Mouse (Mus musculus) heart, adult 9 months (tissue): Measurements from ENCODE around the gene Il10.

Experiments
- DNase-seq, 2 experiments: peaks; one replicate each; pipeline ENCODE4 v3.0.0; 2022; ENCODE audit warnings: low spot score in 2 of 2

Il10 gene

DNA sequence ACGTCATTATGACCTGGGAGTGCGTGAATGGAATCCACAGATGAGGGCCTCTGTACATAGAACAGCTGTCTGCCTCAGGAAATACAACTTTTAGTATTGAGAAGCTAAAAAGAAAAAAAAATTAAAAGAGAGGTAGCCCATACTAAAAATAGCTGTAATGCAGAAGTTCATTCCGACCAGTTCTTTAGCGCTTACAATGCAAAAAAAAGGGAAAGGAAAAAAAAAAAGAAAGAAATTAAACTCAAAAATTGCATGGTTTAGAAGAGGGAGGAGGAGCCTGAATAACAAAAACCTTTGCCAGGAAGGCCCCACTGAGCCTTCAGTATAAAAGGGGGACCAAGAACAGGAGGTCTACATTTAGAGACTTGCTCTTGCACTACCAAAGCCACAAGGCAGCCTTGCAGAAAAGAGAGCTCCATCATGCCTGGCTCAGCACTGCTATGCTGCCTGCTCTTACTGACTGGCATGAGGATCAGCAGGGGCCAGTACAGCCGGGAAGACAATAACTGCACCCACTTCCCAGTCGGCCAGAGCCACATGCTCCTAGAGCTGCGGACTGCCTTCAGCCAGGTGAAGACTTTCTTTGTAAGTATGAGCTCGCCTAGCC, at the start of gene Il10:
TSS of gene Il10 (plus strand) at position 354 of the 607 bp plus-strand sequence.
- DNase-seq = no peak

DNA sequence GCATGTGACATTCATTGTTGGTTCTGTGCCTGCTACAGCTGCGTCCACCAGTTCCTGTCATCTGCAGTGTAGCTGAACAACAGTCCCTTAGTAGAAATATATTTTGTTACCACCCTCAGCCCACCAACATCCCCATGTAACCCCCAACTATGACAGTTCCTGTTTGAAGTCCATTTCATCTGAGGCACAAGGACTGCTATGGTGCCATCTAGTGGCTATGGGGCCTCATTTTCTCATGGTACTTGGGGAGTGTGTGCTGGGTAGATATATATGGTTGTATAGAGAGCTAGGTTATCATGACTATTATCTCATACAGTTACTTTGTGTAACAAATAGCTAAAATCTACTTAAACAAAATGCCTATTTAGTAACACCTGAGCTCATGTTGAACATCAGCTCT, 40.2 kb upstream of the Il10 start:
- no peak for DNase-seq

DNA sequence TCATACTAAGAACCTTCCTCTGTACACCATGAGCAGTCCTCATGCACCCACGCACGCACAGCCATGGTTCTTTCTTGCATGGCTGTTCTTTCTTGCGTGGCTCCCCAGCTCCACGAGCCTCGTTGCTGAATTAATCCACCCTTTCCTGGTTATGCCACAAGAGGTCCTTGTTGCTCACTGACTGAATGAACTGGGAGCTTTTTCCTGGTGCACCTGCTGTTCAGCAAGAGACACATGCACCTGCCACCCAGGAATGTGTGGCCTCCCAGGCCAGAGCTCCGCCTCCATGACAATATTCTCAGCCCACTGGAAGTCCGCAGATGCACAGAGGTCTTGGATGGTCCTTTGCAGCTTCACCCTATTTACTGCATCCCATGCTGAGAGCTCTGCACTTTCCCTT, 35.2 kb upstream of the Il10 start:
- no peak for DNase-seq

DNA sequence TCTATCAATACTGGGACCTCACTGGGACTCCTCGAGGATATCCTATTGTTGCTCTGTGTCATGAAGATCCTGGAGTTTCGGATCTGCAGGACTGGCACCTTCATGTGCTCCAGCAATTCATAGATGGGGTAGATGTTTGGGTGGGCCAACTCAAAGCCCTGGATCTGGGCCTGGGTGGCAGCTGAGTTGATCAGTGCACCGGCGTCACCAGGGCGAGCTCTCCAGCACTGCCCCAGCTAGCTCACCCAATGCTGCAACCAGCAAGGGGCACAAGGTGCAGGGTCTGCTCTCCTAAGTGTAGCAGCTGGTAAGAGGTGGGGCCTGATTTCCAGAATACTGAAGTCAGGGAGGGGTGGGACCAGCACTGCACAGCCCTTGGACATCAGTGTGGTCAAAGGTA, 32.6 kb upstream of the Il10 start:
- DNase-seq = no peak

DNA sequence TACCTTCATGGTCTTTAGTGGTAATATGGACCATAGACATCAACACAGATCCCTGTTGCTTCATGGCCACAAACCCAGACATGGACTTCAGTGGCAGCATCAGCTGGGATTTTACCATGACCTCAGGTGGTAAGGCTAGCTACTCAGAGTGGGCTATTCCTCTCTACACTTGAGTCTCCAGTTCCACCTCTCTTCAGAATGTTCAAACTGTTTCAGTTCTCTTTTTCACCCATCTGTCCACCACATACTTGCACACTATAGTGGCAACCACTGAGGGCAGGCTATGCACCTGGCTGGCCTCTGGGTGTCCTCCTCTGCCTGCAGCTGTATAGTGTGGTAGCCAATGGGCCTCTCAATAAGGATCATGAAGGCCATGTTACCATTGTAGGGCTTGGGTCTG, 32.2 kb upstream of the Il10 start:
- DNase-seq = no peak

DNA sequence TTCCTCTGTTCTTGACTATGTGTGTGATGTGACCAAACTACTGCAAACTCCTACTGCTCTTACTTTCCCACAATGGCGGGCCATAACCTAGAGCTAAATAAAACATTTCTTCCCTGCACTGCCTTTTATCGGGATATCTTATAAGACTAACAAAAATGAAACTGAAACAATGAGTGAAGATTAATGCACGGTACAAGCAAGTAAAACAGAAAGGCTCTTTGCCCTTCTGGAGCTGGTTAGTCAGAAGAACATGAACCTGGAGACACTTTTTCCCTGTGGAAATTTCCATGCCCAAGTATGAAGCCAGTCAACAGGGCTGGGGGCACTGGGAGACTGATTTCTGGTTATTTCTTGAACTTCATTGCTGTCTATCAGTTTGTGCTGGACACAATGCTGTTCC, 30.3 kb upstream of the Il10 start:
- no peak for DNase-seq

DNA sequence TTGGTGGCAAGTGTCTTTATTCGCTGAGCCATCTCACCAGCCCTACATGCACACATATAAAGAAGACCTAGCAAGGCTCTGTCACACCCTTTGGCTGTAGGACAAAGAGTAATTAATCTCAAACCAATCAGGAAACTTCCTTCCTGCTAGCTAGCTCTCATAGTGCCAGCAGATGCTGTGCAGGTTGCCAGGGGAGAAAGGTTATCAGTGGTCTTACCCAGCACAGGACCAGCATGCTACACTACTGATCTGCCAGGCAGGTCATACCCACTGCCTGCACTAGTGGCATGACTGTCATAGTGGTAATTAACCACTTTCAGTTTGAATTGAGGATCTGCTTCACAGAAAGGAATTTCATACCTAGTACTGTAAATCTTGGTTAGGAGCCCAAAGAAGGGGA, 29.2 kb upstream of the Il10 start:
- no peak for DNase-seq

- DNase-seq = no peak
Measured at GRCm38 (mm10) chr1:130993574-130994154, 26.0 kb upstream of the Il10 start.

DNA sequence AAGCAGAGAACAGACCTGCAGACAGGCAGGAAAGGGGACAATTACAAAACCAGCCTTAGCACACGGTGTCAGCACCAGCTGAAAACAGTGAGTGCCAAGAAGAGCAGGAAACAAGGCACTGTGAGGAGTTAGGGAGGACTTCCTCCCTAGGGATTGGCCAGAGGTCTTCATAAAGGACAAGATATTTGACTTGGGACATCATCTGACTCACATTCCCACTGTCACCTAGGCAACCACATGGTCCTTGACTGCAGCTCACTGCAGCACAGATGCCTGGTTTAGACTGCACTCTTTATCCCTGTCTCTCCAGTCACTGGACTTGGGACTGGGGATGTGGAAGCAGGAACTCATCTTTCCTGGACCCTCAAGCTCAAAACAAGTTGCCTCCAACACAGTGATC, 24.1 kb upstream of the Il10 start:
- no peak for DNase-seq

- DNase-seq = no peak
Measured at GRCm38 (mm10) chr1:130996356-130996755, 23.3 kb upstream of the Il10 start.

DNA sequence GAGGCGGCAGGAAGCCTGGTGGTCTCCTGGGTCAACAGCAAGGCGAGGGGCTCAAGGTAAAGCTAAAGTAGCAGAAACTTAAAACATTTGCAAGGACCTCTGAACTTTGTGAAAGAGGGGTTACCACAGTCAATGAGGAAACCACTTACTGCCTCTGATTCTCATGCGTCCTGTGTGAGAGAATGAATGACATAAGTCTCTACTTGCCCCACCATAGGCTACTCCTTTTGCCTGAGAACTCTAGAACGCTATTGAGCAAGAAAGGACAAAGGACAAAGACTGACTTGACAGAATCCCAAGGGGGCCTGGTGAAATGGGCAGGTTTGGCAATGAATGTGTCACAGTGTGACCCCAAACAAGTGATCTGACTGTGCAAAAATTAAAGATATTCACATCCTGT, 22.2 kb upstream of the Il10 start:
- no peak for DNase-seq

DNA sequence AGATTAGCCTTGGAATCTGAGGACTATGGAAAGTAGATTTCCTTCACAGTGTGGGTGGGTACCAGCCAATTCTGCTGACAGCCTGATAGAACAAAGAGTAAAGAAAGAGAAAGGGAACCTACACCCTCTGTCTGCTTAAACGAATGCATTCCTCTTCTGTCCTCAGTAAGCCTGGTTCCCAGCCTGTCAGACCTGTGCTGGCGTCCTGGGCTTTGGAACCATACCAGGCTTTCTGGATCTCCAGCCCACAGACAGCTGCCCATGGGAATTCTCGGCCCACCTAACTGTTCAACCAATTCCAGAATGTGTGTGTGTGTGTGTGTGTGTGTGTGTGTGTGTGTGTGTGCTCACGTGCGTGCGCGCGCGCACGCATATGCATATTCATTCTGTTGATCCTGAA, 21.3 kb upstream of the Il10 start:
- no peak for DNase-seq

- DNase-seq = no peak
Measured at GRCm38 (mm10) chr1:130999708-131000107, 19.9 kb upstream of the Il10 start.

GRCm38 (mm10) chr1:131000296-131000695, 19.3 kb upstream of the Il10 start:
- no peak for DNase-seq

DNA sequence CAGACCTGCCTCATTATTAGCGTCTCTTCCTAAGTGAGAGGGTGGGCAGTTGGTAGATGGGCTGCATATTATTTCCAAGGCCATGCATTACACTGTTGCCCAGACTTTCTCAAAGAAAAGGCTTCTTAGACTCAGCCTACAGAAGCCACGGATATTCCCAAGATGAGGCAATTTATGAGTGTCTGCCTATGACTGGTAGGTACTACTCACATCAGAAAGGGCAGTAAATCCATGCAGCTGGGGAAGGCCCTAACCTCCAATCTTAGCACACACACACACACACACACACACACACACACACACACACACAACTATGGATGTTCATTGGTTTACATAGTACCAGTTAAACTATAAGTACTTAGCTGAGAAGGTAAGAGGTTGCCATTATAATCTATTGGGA, 17.1 kb upstream of the Il10 start:
- DNase-seq = no peak

GRCm38 (mm10) chr1:131003037-131003922, 16.4 kb upstream of the Il10 start:
- peak; percentile 41 to 64 for DNase-seq

- DNase-seq = no peak
Measured at GRCm38 (mm10) chr1:131006069-131006468, 13.6 kb upstream of the Il10 start.

GRCm38 (mm10) chr1:131010201-131011153, 9.2 kb upstream of the Il10 start:
- no peak for DNase-seq

- DNase-seq = no peak
Measured at GRCm38 (mm10) chr1:131012494-131012893, 7.2 kb upstream of the Il10 start.

- DNase-seq = no peak
Measured at GRCm38 (mm10) chr1:131013926-131014325, 5.7 kb upstream of the Il10 start.

DNA sequence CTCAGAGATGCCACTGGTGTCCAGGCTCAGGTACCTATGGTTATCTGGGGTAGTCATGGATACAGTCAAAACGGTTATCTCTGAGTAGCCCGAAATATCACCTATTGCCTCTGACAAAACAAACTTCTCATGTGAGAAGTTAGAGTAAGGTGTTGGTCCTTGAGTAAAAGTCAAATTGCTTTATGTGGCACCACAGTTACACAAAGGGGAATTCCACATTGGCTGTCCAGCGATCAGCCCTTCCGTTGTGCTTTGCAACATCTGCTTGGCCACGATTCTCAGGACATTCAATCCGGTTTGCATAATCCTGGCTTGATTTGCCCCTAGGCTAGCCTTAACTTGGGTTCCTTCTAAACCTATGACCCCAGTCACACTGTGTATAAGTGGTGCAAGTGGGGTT, 4.4 kb upstream of the Il10 start:
- no peak for DNase-seq

- no peak for DNase-seq
Measured at GRCm38 (mm10) chr1:131015879-131016278, 3.8 kb upstream of the Il10 start.
